Mouse (Mus musculus): ENCODE measurements around the gene Neurl1b. TPM values are rescaled to one million over a fixed set of nuclear protein-coding genes. Genes with fewer than 3 reads are reported as not detected.

Gene Neurl1b
- polyA plus RNA-seq, 1 experiment = 79.7 TPM

- TF ChIP-seq POLR2A (IDR thresholded peaks at IDR 0.05; ENCODE audit: low read depth, low read length) (no peak), CTCF (IDR thresholded peaks at IDR 0.05; ENCODE audit: extremely low read depth, insufficient read length, insufficient replicate concordance, low read depth, low read length) (no peak)
- Histone ChIP-seq H3K4me3 (ENCODE audit: low read depth, low read length) (no peak overlapping the region), H3K4me1 (ENCODE audit: control insufficient read depth, insufficient read depth, insufficient read length, low read length) (peaks cover 4% of the 10 kb centered on the region; the same call in 1 of the 2 replicates), H3K27me3 (ENCODE audit: control insufficient read depth, insufficient read depth, low read length) (no peaks in the 10 kb centered on the region), H3K36me3 (ENCODE audit: control insufficient read depth, insufficient read depth, low read length) (no peaks in the 10 kb centered on the region), H3K27ac (ENCODE audit: insufficient read depth, low read depth, low read length) (peak overlapping the region; percentile 52)
- 73% methylated on average over 9 of the region's 9 CpGs for WGBS
These were observed 49.9 kb downstream of the Neurl1b start for GRCm38 (mm10) chr17:26464481-26464880.

GRCm38 (mm10) chr17:26464972-26465371 is 50.3 kb downstream of the Neurl1b start:
- peaks cover 4% of the 10 kb centered on the region; the same call in 1 of the 2 replicates for H3K4me1 ChIP-seq (ENCODE audit: control insufficient read depth, insufficient read depth, insufficient read length, low read length)
- H3K27ac ChIP-seq (ENCODE audit: insufficient read depth, low read depth, low read length) = peak overlapping the region; percentile 52
- 65% methylated on average over 7 of the region's 7 CpGs for WGBS
- no peak overlapping the region for H3K4me3 ChIP-seq (ENCODE audit: low read depth, low read length)
- H3K27me3 ChIP-seq (ENCODE audit: control insufficient read depth, insufficient read depth, low read length) = no peaks in the 10 kb centered on the region
- H3K36me3 ChIP-seq (ENCODE audit: control insufficient read depth, insufficient read depth, low read length) = no peaks in the 10 kb centered on the region
- no peak for TF ChIP-seq CTCF (IDR thresholded peaks at IDR 0.05; ENCODE audit: extremely low read depth, insufficient read length, insufficient replicate concordance, low read depth, low read length)
- no peak for TF ChIP-seq POLR2A (IDR thresholded peaks at IDR 0.05; ENCODE audit: low read depth, low read length)

- Histone ChIP-seq H3K27ac (ENCODE audit: insufficient read depth, low read depth, low read length) (no peak overlapping the region), H3K4me3 (ENCODE audit: low read depth, low read length) (no peak overlapping the region)
- WGBS = 26% methylated on average over 4 of the region's 4 CpGs
These were observed 52.1 kb downstream of the Neurl1b start for GRCm38 (mm10) chr17:26466741-26467150.

GRCm38 (mm10) chr17:26467619-26468018 is 53.0 kb downstream of the Neurl1b start:
- Histone ChIP-seq H3K4me3 (ENCODE audit: low read depth, low read length) (no peak overlapping the region), H3K36me3 (ENCODE audit: control insufficient read depth, insufficient read depth, low read length) (no peaks in the 10 kb centered on the region), H3K27me3 (ENCODE audit: control insufficient read depth, insufficient read depth, low read length) (no peaks in the 10 kb centered on the region), H3K27ac (ENCODE audit: insufficient read depth, low read depth, low read length) (no peak overlapping the region), H3K4me1 (ENCODE audit: control insufficient read depth, insufficient read depth, insufficient read length, low read length) (peaks cover 4% of the 10 kb centered on the region; the same call in 1 of the 2 replicates)
- WGBS = 71% methylated on average over 4 of the region's 4 CpGs
- TF ChIP-seq CTCF (IDR thresholded peaks at IDR 0.05; ENCODE audit: extremely low read depth, insufficient read length, insufficient replicate concordance, low read depth, low read length) (no peak), POLR2A (IDR thresholded peaks at IDR 0.05; ENCODE audit: low read depth, low read length) (no peak)

More at GRCm38 (mm10) chr17:26466741-26467150, 52.1 kb downstream of the Neurl1b start:
- TF ChIP-seq POLR2A (IDR thresholded peaks at IDR 0.05; ENCODE audit: low read depth, low read length) = no peak
- peak; percentile 88; the same call in 1 of the 2 replicates for TF ChIP-seq CTCF (IDR thresholded peaks at IDR 0.05; ENCODE audit: extremely low read depth, insufficient read length, insufficient replicate concordance, low read depth, low read length)
- peaks cover 4% of the 10 kb centered on the region; the same call in 1 of the 2 replicates for H3K4me1 ChIP-seq (ENCODE audit: control insufficient read depth, insufficient read depth, insufficient read length, low read length)
- H3K36me3 ChIP-seq (ENCODE audit: control insufficient read depth, insufficient read depth, low read length) = no peaks in the 10 kb centered on the region
- no peaks in the 10 kb centered on the region for H3K27me3 ChIP-seq (ENCODE audit: control insufficient read depth, insufficient read depth, low read length)

GRCm38 (mm10) chr17:26468102-26468894 is 53.7 kb downstream of the Neurl1b start:
- Histone ChIP-seq H3K4me3 (ENCODE audit: low read depth, low read length) (no peak overlapping the region), H3K36me3 (ENCODE audit: control insufficient read depth, insufficient read depth, low read length) (no peaks in the 10 kb centered on the region), H3K4me1 (ENCODE audit: control insufficient read depth, insufficient read depth, insufficient read length, low read length) (0 out of 2 replicates have a peak, but pooled peaks cover 2% of the 10 kb centered on the region), H3K27me3 (ENCODE audit: control insufficient read depth, insufficient read depth, low read length) (no peaks in the 10 kb centered on the region), H3K27ac (ENCODE audit: insufficient read depth, low read depth, low read length) (no peak overlapping the region)
- TF ChIP-seq POLR2A (IDR thresholded peaks at IDR 0.05; ENCODE audit: low read depth, low read length) (no peak), CTCF (IDR thresholded peaks at IDR 0.05; ENCODE audit: extremely low read depth, insufficient read length, insufficient replicate concordance, low read depth, low read length) (no peak)
- 75% methylated on average over 13 of the region's 13 CpGs for WGBS

- WGBS = 71% methylated on average over 6 of the region's 6 CpGs
- H3K4me1 ChIP-seq (ENCODE audit: control insufficient read depth, insufficient read depth, insufficient read length, low read length) = no peaks in the 10 kb centered on the region
- no peaks in the 10 kb centered on the region for H3K36me3 ChIP-seq (ENCODE audit: control insufficient read depth, insufficient read depth, low read length)
- TF ChIP-seq POLR2A (IDR thresholded peaks at IDR 0.05; ENCODE audit: low read depth, low read length) = no peak
- no peak for TF ChIP-seq CTCF (IDR thresholded peaks at IDR 0.05; ENCODE audit: extremely low read depth, insufficient read length, insufficient replicate concordance, low read depth, low read length)
- H3K27ac ChIP-seq (ENCODE audit: insufficient read depth, low read depth, low read length) = no peak overlapping the region
- no peaks in the 10 kb centered on the region for H3K27me3 ChIP-seq (ENCODE audit: control insufficient read depth, insufficient read depth, low read length)
- no peak overlapping the region for H3K4me3 ChIP-seq (ENCODE audit: low read depth, low read length)
These were observed 62.2 kb downstream of the Neurl1b start for GRCm38 (mm10) chr17:26476871-26477270.

GRCm38 (mm10) chr17:26478672-26479071 is 64.0 kb downstream of the Neurl1b start:
- 54% methylated on average over 4 of the region's 4 CpGs for WGBS
- no peaks in the 10 kb centered on the region for H3K27me3 ChIP-seq (ENCODE audit: control insufficient read depth, insufficient read depth, low read length)
- no peaks in the 10 kb centered on the region for H3K4me1 ChIP-seq (ENCODE audit: control insufficient read depth, insufficient read depth, insufficient read length, low read length)
- TF ChIP-seq POLR2A (IDR thresholded peaks at IDR 0.05; ENCODE audit: low read depth, low read length) (no peak), CTCF (IDR thresholded peaks at IDR 0.05; ENCODE audit: extremely low read depth, insufficient read length, insufficient replicate concordance, low read depth, low read length) (no peak)
- H3K4me3 ChIP-seq (ENCODE audit: low read depth, low read length) = no peak overlapping the region
- H3K36me3 ChIP-seq (ENCODE audit: control insufficient read depth, insufficient read depth, low read length) = no peaks in the 10 kb centered on the region
- H3K27ac ChIP-seq (ENCODE audit: insufficient read depth, low read depth, low read length) = no peak overlapping the region

Measured in small intestine, adult 2 months (tissue).